Mouse (Mus musculus): ENCODE data around the gene Ubap2l.

Ubap2l gene

GRCm38 (mm10) chr3:89965557-89965956 lies 86.9 kb downstream of the Ubap2l start:
- DNase-seq = no peak

- peak; percentile 79 to 81 for DNase-seq
Observed at GRCm38 (mm10) chr3:89963926-89964739, 88.3 kb downstream of the Ubap2l start.

GRCm38 (mm10) chr3:89963221-89963763 lies 89.1 kb downstream of the Ubap2l start, which contains the start of gene Atp8b2:
Gene Atp8b2 (minus strand): TSS chr3:89963508.
- peak; percentile 77 to 86 for DNase-seq

- DNase-seq = no peak
Observed at GRCm38 (mm10) chr3:89962751-89963220, 89.6 kb downstream of the Ubap2l start.

- DNase-seq = peak; percentile 58 to 67
Observed at GRCm38 (mm10) chr3:89962059-89962750, 90.2 kb downstream of the Ubap2l start.

- no peak for DNase-seq
Observed at GRCm38 (mm10) chr3:89961436-89961835, 91.0 kb downstream of the Ubap2l start.

- DNase-seq = peak; percentile 93 to 95
Observed at GRCm38 (mm10) chr3:89960469-89960868, 92.0 kb downstream of the Ubap2l start.

GRCm38 (mm10) chr3:89959435-89959834 lies 93.0 kb downstream of the Ubap2l start:
- DNase-seq = no peak

GRCm38 (mm10) chr3:89957880-89958279 lies 94.5 kb downstream of the Ubap2l start:
- DNase-seq = no peak

GRCm38 (mm10) chr3:89956177-89956971 lies 96.1 kb downstream of the Ubap2l start:
- no peak for DNase-seq

GRCm38 (mm10) chr3:89953420-89953819 lies 99.0 kb downstream of the Ubap2l start:
- peak; percentile 74 to 82 for DNase-seq
